Mouse (Mus musculus): Measurements from ENCODE around the gene Nploc4. TPM values are rescaled to one million over a fixed set of nuclear protein-coding genes. Genes with fewer than 3 reads are reported as not detected.
"Not testable (repeated sequence)": the region's sequence is repeated elsewhere in the genome, so short reads cannot be mapped to it uniquely, and the experiment has no call there.

Gene Nploc4
- polyA plus RNA-seq, 1 experiment from 2014 or later = 34.8 TPM

DNA sequence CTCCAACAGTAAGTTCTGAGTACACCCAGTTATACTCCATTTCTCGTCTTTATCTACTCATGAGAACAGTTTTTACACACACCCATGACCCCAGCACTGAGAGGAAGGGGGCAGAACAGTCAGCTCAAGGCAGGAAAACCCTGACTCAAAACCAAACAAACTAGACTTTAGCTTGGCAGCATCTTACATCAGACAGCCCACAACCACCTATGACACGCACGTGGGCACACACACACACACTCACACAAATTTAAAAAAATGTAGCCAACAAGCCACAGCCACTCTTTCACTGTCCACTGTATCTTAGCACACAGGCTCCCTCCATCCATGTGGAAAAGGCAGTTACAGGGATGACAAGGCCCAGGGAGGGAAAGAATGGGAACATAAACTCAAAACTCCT is 10.8 kb downstream of the Nploc4 start:
- no peak for ATAC-seq (replicated peaks; ENCODE audit: low FRiP score)
- H3K4me2 ChIP-seq = no peak overlapping the region
- H3K4me1 ChIP-seq = peaks cover 27% of the 10 kb centered on the region
- no peaks in the 10 kb centered on the region for H3K27me3 ChIP-seq
- H3K4me3 ChIP-seq (replicated peaks) = no peak overlapping the region
- 92% methylated on average over 3 of the region's 3 CpGs for whole genome bisulfite sequencing
- H3K9me3 ChIP-seq (replicated peaks) = no peaks in the 10 kb centered on the region
- H3K9ac ChIP-seq = no peak overlapping the region
- H3K36me3 ChIP-seq = peaks cover 82% of the 10 kb centered on the region
- H3K27ac ChIP-seq = no peak overlapping the region

DNA sequence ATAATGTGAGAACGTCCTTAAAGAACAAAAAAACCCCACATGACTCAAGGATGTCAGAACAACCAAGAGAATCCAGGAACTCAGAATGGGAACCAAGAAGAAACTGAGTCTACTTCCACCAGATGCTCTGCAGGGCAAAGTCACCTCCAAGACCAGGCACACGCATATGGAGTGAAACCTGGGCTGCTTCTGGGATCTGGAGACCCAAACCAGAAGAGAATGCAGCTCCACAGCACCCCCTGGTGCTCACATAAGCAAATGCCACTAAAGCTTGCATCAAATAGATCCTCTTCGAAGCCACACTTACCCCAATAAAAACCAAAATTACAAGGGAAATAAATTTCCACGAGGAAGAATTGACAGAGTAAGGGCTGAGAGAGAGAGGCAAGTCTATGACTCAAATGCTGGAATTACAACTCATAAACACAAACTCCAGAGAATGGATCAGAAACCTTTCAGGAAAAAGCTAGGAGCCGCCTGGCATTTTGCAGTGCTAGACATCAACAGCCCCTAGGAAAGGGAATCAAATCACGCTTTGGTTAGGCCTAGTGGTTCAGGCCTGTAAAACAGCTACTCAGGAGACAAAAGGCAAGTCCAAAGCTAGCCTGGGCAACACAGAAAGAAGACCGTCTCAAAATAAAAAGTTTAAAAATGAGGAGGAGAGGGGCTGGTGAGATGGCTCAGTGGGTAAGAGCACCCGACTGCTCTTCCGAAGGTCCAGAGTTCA is 13.8 kb downstream of the Nploc4 start:
- ATAC-seq (replicated peaks; ENCODE audit: low FRiP score) = peak; percentile 10; the same call in 1 of the 2 replicates
- 50% methylated on average over 9 of the region's 9 CpGs for WGBS
- H3K4me2 ChIP-seq = no peak overlapping the region
- no peak overlapping the region for H3K9ac ChIP-seq
- no peaks in the 10 kb centered on the region for H3K9me3 ChIP-seq (replicated peaks)
- peaks cover 34% of the 10 kb centered on the region for H3K4me1 ChIP-seq
- no peaks in the 10 kb centered on the region for H3K27me3 ChIP-seq
- no peak overlapping the region for H3K4me3 ChIP-seq (replicated peaks)
- H3K36me3 ChIP-seq = peaks cover 85% of the 10 kb centered on the region
- peak overlapping the region; percentile 84 for H3K27ac ChIP-seq

GRCm38 (mm10) chr11:120422651-120423568 is 14.6 kb downstream of the Nploc4 start:
- WGBS = 24% methylated on average over 13 of the region's 13 CpGs
- Histone ChIP-seq H3K4me3 (replicated peaks) (no peak overlapping the region), H3K9me3 (replicated peaks) (no peaks in the 10 kb centered on the region), H3K36me3 (peaks cover 85% of the 10 kb centered on the region), H3K27ac (peak overlapping the region; percentile 84), H3K4me2 (no peak overlapping the region), H3K4me1 (peaks cover 34% of the 10 kb centered on the region), H3K9ac (no peak overlapping the region), H3K27me3 (no peaks in the 10 kb centered on the region)
- ATAC-seq (replicated peaks; ENCODE audit: low FRiP score) = peak; percentile 84

- Histone ChIP-seq H3K4me1 (peaks cover 25% of the 10 kb centered on the region), H3K27me3 (no peaks in the 10 kb centered on the region), H3K9me3 (replicated peaks) (no peaks in the 10 kb centered on the region), H3K36me3 (peaks cover 89% of the 10 kb centered on the region), H3K9ac (no peak overlapping the region), H3K4me2 (no peak overlapping the region), H3K4me3 (replicated peaks) (no peak overlapping the region), H3K27ac (no peak overlapping the region)
- 91% methylated on average over 1 of the region's 1 CpGs for WGBS
- ATAC-seq (replicated peaks; ENCODE audit: low FRiP score) = no peak
Measured at GRCm38 (mm10) chr11:120418592-120418991, 18.9 kb downstream of the Nploc4 start.

GRCm38 (mm10) chr11:120417852-120418251 is 19.7 kb downstream of the Nploc4 start:
- Histone ChIP-seq H3K27me3 (no peaks in the 10 kb centered on the region), H3K4me3 (replicated peaks) (no peak overlapping the region), H3K4me1 (peaks cover 18% of the 10 kb centered on the region), H3K4me2 (no peak overlapping the region), H3K36me3 (peaks cover 92% of the 10 kb centered on the region), H3K9ac (no peak overlapping the region), H3K9me3 (replicated peaks) (no peaks in the 10 kb centered on the region), H3K27ac (no peak overlapping the region)
- no peak for ATAC-seq (replicated peaks; ENCODE audit: low FRiP score)
- 89% methylated on average over 7 of the region's 7 CpGs for WGBS

GRCm38 (mm10) chr11:120413621-120414020 is 23.9 kb downstream of the Nploc4 start:
- H3K9ac ChIP-seq; H3K9me3 ChIP-seq (replicated peaks); H3K4me3 ChIP-seq (replicated peaks); H3K4me1 ChIP-seq; ATAC-seq (replicated peaks; ENCODE audit: low FRiP score); H3K4me2 ChIP-seq; H3K27me3 ChIP-seq; H3K27ac ChIP-seq: not testable (repeated sequence)
- 94% methylated on average over 7 of the region's 10 CpGs for WGBS
- peaks cover 96% of the 10 kb centered on the region for H3K36me3 ChIP-seq

DNA sequence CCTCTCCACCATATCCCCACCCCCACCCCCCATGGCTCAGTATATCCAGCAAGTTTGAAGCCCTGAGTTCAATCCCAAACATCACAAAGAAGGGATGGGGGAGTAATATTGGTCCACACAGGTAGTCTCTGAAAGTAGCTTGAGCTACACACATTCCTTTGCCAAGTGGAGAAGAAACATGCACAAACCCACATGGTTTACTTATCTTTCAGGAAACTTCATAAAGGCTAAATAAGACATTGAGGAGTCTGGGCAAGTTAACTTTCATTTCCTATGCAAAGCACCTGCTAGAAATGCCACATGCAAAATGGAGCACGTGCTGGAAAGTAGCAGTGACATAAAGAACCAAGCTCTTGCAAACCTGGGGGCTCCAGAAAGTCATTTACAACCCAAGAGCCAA is 31.1 kb downstream of the Nploc4 start:
- Histone ChIP-seq H3K4me2 (no peak overlapping the region), H3K9ac (no peak overlapping the region), H3K4me1 (no peaks in the 10 kb centered on the region), H3K36me3 (peaks cover 100% of the 10 kb centered on the region), H3K9me3 (replicated peaks) (no peaks in the 10 kb centered on the region), H3K4me3 (replicated peaks) (no peak overlapping the region), H3K27ac (no peak overlapping the region), H3K27me3 (no peaks in the 10 kb centered on the region)
- no peak for ATAC-seq (replicated peaks; ENCODE audit: low FRiP score)
- WGBS = 95% methylated on average over 1 of the region's 1 CpGs

GRCm38 (mm10) chr11:120405867-120406266 is 31.6 kb downstream of the Nploc4 start:
- Histone ChIP-seq H3K4me2 (no peak overlapping the region), H3K27me3 (no peaks in the 10 kb centered on the region), H3K9me3 (replicated peaks) (no peaks in the 10 kb centered on the region), H3K4me1 (no peaks in the 10 kb centered on the region), H3K27ac (no peak overlapping the region), H3K4me3 (replicated peaks) (no peak overlapping the region), H3K9ac (no peak overlapping the region), H3K36me3 (peaks cover 100% of the 10 kb centered on the region)
- 97% methylated on average over 3 of the region's 3 CpGs for WGBS
- ATAC-seq (replicated peaks; ENCODE audit: low FRiP score) = no peak

GRCm38 (mm10) chr11:120404814-120405213 is 32.7 kb downstream of the Nploc4 start:
- Histone ChIP-seq H3K4me3 (replicated peaks) (no peak overlapping the region), H3K36me3 (peaks cover 100% of the 10 kb centered on the region), H3K9ac (no peak overlapping the region), H3K4me2 (no peak overlapping the region), H3K27me3 (no peaks in the 10 kb centered on the region), H3K27ac (no peak overlapping the region), H3K4me1 (no peaks in the 10 kb centered on the region), H3K9me3 (replicated peaks) (no peaks in the 10 kb centered on the region)
- no peak for ATAC-seq (replicated peaks; ENCODE audit: low FRiP score)
- WGBS = 100% methylated on average over 1 of the region's 1 CpGs

DNA sequence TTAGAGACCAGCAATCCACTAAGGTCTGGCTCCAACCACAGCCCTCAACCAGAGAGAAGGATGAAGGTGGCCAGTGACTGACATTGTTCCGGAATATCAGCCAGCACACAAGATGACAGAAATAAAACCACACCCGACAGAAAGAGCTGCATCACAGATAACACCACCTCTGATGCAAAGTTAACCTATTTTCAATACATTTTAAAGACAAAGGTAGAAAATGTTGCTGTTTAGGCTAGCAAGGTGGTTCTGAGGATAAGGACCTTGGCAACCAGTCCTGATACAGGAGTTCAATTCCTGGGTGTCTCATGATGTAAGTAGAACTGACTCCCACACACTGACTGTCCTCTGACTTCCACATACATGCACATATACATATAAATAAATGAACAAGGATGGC is 38.2 kb downstream of the Nploc4 start:
- Histone ChIP-seq H3K27me3 (no peaks in the 10 kb centered on the region), H3K9ac (no peak overlapping the region), H3K36me3 (peaks cover 92% of the 10 kb centered on the region), H3K27ac (no peak overlapping the region), H3K4me2 (no peak overlapping the region), H3K4me3 (replicated peaks) (no peak overlapping the region), H3K4me1 (no peaks in the 10 kb centered on the region), H3K9me3 (replicated peaks) (no peaks in the 10 kb centered on the region)
- ATAC-seq (replicated peaks; ENCODE audit: low FRiP score) = no peak
- WGBS = 94% methylated on average over 2 of the region's 2 CpGs

- Histone ChIP-seq H3K27me3 (no peaks in the 10 kb centered on the region), H3K4me2 (no peak overlapping the region), H3K27ac (no peak overlapping the region), H3K9ac (no peak overlapping the region), H3K36me3 (peaks cover 90% of the 10 kb centered on the region), H3K4me1 (no peaks in the 10 kb centered on the region), H3K9me3 (replicated peaks) (no peaks in the 10 kb centered on the region), H3K4me3 (replicated peaks) (no peak overlapping the region)
- no peak for ATAC-seq (replicated peaks; ENCODE audit: low FRiP score)
- 44% methylated on average over 2 of the region's 2 CpGs for WGBS
Measured at GRCm38 (mm10) chr11:120397602-120398001, 39.9 kb downstream of the Nploc4 start.

DNA sequence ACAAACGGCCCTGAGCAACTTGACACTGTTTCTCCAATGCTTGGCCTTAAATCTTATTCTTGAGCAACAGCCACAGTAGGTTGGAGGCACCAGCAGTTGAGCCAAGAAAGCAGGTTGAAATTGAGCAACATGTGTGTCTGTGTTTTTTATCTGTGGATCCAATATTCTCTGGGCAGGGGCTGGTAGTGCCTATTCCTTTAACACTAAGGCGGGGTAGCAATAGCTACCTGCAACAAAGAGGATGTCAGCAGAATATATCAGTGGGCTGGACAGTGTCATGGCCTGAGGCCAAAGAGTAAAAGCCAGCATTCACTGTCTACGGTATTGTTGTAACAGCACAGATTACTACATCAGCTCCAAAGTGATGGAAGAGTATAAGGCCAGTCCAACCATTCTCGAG is 41.8 kb downstream of the Nploc4 start:
- no peaks in the 10 kb centered on the region for H3K27me3 ChIP-seq
- 74% methylated on average over 4 of the region's 4 CpGs for WGBS
- no peak overlapping the region for H3K4me2 ChIP-seq
- H3K9ac ChIP-seq = no peak overlapping the region
- H3K4me3 ChIP-seq (replicated peaks) = no peak overlapping the region
- no peaks in the 10 kb centered on the region for H3K9me3 ChIP-seq (replicated peaks)
- no peaks in the 10 kb centered on the region for H3K4me1 ChIP-seq
- peaks cover 79% of the 10 kb centered on the region for H3K36me3 ChIP-seq
- no peak for ATAC-seq (replicated peaks; ENCODE audit: low FRiP score)
- H3K27ac ChIP-seq = no peak overlapping the region

Data from kidney, embryonic 15.5 days (tissue).